Mouse (Mus musculus) cerebellum, adult 2 months (tissue): Measurements from ENCODE around the gene Smok3c.
"Not testable (repeated sequence)": the region's sequence is repeated elsewhere in the genome, so short reads cannot be mapped to it uniquely, and the experiment has no call there.

Source experiments
- CTCF ChIP-seq: fragments of 200-500 bp; IDR thresholded peaks from 2 replicates; pipeline ENCODE4 v1.5.1; 2011; ENCODE audit warnings: low read depth, mild to moderate bottlenecking, control low read depth, low read length, moderate library complexity, borderline replicate concordance; ENCODE audit not compliant: insufficient read depth
- POLR2A ChIP-seq: fragments of 200-500 bp; IDR thresholded peaks from 2 replicates; pipeline ENCODE4 v1.6.1; 2011; ENCODE audit warnings: low read length, control low read depth, borderline replicate concordance; ENCODE audit not compliant: insufficient read depth

GRCm38 (mm10) chr5:138020961-138021479 lies 32.0 kb upstream of the Smok3c start, which contains the start of the genes Smok3a and Smok3b:
- TF ChIP-seq POLR2A, CTCF: not testable (repeated sequence)
